ENCODE assay signal across 8 mouse cellular contexts in the genomic region with DNA sequence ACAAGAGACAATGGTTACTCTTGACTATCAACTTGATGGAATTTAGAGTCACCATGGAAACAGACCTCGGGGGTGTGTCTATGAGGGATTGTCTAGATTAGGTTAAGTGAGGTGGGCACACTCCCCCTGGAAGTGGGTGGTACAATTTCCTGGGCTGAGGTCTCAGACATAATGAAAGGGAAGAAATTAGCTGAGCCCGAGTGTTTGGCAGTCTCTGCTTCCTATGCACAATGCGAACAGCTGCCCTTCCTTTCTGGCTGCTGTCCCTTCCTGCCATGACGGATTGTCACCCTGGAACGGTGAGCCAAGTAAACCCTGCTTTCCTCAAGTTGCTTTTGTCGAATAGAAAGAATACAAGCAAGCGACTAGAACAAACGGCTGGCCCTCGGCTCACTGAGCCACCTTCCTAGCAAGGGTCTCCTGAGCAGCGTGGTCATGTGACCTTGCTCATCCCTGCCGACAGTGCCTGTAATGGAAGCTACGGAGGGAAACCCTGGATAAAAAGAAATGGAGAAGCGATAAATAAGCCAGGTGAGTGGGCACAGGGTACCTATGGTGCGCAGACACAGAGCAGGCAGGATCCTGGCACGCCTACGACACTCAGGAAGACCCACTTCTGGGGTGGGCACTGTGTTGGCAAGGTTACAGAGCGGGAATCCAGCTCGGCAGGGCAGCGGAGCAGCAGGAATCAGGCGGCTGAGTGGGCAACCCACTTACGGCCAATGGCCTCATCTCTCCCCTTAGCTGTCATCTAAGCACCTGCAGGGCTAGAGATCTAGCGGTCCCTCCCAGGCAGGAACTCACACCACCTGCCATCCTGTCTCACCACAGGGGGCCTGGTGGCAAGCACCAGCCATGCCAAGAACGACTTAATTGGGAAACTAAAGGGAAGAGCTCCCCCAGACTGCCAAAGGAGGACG.
DNase-seq lines count a peak whose midpoint lies in the region; ATAC-seq and TF ChIP-seq lines count a peak whose summit lies in the region.

No protein-coding gene starts in this region.

- ATAC-seq in hindbrain, embryonic 14.5 days (ENCODE audit: low FRiP score), result peak; percentile 80
- ATAC-seq in neural tube, embryonic 14.5 days (ENCODE audit: low read depth), result peak; percentile 82
- ATAC-seq in erythroblast, adult 5-6 weeks (replicated peaks; ENCODE audit: low FRiP score, poor library complexity, severe bottlenecking), result no peak

- intact Hi-C loops in left cerebral cortex, adult 2 months (cut with DNase I), result no loop called here
- intact Hi-C loops in left cerebral cortex, postnatal 14 days (cut with DNase I), result no loop called here

- peak overlapping the region; percentile 38 for H3K9ac ChIP-seq in hindbrain, embryonic 14.5 days
- no peak overlapping the region for H3K9ac ChIP-seq in neural tube, embryonic 14.5 days (replicated peaks; ENCODE audit: low read depth, low read length)

- WGBS in hindbrain, embryonic 14.5 days, result 20% methylated on average over 24 of the region's 24 CpGs
- WGBS in neural tube, embryonic 14.5 days, result 23% methylated on average over 24 of the region's 24 CpGs
- WGBS in limb, embryonic 10.5 days, result 59% methylated on average over 24 of the region's 24 CpGs

- no peaks in the 10 kb centered on the region for H3K36me3 ChIP-seq in hindbrain, embryonic 14.5 days (replicated peaks; ENCODE audit: control insufficient read depth, insufficient read depth)
- no peaks in the 10 kb centered on the region for H3K36me3 ChIP-seq in neural tube, embryonic 14.5 days (ENCODE audit: control insufficient read depth, insufficient read depth, low read length)
- H3K36me3 ChIP-seq in limb, embryonic 10.5 days, result no peaks in the 10 kb centered on the region

- peak; percentile 4; the same call in 1 of the 2 replicates for TF ChIP-seq CTCF in left cerebral cortex, adult 2 months (IDR thresholded peaks at IDR 0.05)

- peaks cover 3% of the 10 kb centered on the region; the same call in 1 of the 2 replicates for H3K9me3 ChIP-seq in hindbrain, embryonic 14.5 days (ENCODE audit: control insufficient read depth, low read length)
- no peaks in the 10 kb centered on the region for H3K9me3 ChIP-seq in neural tube, embryonic 14.5 days (ENCODE audit: control insufficient read depth, low read length)
- H3K9me3 ChIP-seq in limb, embryonic 10.5 days (replicated peaks), result no peaks in the 10 kb centered on the region

- H3K27ac ChIP-seq in left cerebral cortex, adult 2 months, result peak overlapping the region; percentile 57
- peak overlapping the region; percentile 82 for H3K27ac ChIP-seq in hindbrain, embryonic 14.5 days
- H3K27ac ChIP-seq in neural tube, embryonic 14.5 days (ENCODE audit: low read depth, low read length), result peak overlapping the region; percentile 52
- no peak overlapping the region for H3K27ac ChIP-seq in limb, embryonic 10.5 days

- H3K27me3 ChIP-seq in hindbrain, embryonic 14.5 days (ENCODE audit: control insufficient read depth, insufficient read depth, low read length), result no peaks in the 10 kb centered on the region
- no peaks in the 10 kb centered on the region for H3K27me3 ChIP-seq in neural tube, embryonic 14.5 days (ENCODE audit: control insufficient read depth, insufficient read depth, low read length)
- no peaks in the 10 kb centered on the region for H3K27me3 ChIP-seq in limb, embryonic 10.5 days (ENCODE audit: low read depth, poor library complexity, severe bottlenecking)

- H3K4me2 ChIP-seq in hindbrain, embryonic 14.5 days (replicated peaks), result peak overlapping the region; percentile 45
- H3K4me2 ChIP-seq in neural tube, embryonic 14.5 days (ENCODE audit: low read depth, low read length), result peak overlapping the region; percentile 34

- peak overlapping the region; percentile 32 for H3K4me3 ChIP-seq in left cerebral cortex, adult 2 months
- H3K4me3 ChIP-seq in hindbrain, embryonic 14.5 days (replicated peaks; ENCODE audit: low read length), result 0 out of 2 replicates have a peak overlapping the region, but pooled peaks have one; percentile 7
- no peak overlapping the region for H3K4me3 ChIP-seq in neural tube, embryonic 14.5 days (ENCODE audit: low read depth, low read length)
- H3K4me3 ChIP-seq in limb, embryonic 10.5 days, result no peak overlapping the region

- peak in 1 of 2 experiments; percentile 34 for DNase-seq in left cerebral cortex, adult 2 months (ENCODE audit: extremely low spot score in 1 of 2, low spot score in 2 of 2)
- no peak for DNase-seq in left cerebral cortex, adult 11 months (ENCODE audit: low spot score)
- DNase-seq in cerebellum, adult 9-11 months, result peak; percentile 99
- peak; percentile 69 for DNase-seq in hindbrain, embryonic 14.5 days (ENCODE audit: low spot score)
- peak; percentile 26 to 35 for DNase-seq in left cerebral cortex, postnatal 14 days (ENCODE audit: low spot score in 2 of 2)
- DNase-seq in limb, embryonic 10.5 days (ENCODE audit: low spot score), result no peak

- H3K4me1 ChIP-seq in hindbrain, embryonic 14.5 days (replicated peaks; ENCODE audit: control insufficient read depth, insufficient read depth, low read length), result peaks cover 31% of the 10 kb centered on the region
- peaks cover 22% of the 10 kb centered on the region for H3K4me1 ChIP-seq in neural tube, embryonic 14.5 days (ENCODE audit: control insufficient read depth, insufficient read depth, low read length)
- peaks cover 19% of the 10 kb centered on the region for H3K4me1 ChIP-seq in limb, embryonic 10.5 days

Comparison
In these comparisons a context has a peak if more than half of its experiments do, and no peak if none do; other contexts are left out.
1. DNase-seq: peak in cerebellum, adult 9-11 months (single experiment), hindbrain, embryonic 14.5 days (single experiment) and left cerebral cortex, postnatal 14 days (2 of 2); none in left cerebral cortex, adult 11 months (single experiment) and limb, embryonic 10.5 days (single experiment).
2. H3K4me3 ChIP-seq: peak in left cerebral cortex, adult 2 months (single experiment) and hindbrain, embryonic 14.5 days (single experiment); none in neural tube, embryonic 14.5 days (single experiment) and limb, embryonic 10.5 days (single experiment).